Mouse (Mus musculus) adrenal gland, postnatal 4 days (tissue): Measurements from ENCODE around the gene Ptbp1. TPM values are rescaled to one million over a fixed set of nuclear protein-coding genes. Genes with fewer than 3 reads are reported as not detected.

ENCODE experiments used
- DNase-seq, 2 experiments: peaks; one replicate each; pipeline ENCODE4 v3.0.0; 2021 to 2022; ENCODE audit warnings: low spot score in 2 of 2, mixed read lengths in 2 of 2
- total RNA-seq, 2 experiments: library from RNA; stranded (reverse); gene quantifications; 2 replicates each; pipeline ENCODE4 v1.2.3; 2021

The Ptbp1 gene
- total RNA-seq, 2 experiments from 2014 or later: 344 to 389 TPM

- no peak for DNase-seq
Measured at GRCm38 (mm10) chr10:79832026-79832785, 22.0 kb upstream of the Ptbp1 start.

DNA sequence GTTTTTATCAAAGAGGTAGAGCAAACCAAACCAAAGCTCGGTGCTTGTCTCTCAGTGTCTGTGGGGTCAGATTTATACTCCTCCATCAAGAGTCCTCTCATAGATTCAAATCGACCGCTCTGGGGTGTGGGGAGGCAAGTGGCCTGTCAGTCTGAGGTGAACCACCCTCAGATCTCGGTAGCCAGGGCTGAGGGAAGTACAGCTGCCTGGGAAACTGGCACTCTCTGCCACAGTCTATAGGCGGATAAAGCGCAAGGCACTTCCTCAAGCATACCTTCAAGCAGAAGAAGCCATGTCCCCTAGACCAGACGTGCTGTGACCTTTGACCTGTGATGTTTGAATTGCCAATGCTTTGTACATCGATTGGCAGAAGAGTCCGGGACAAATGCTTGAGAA is 21.4 kb upstream of the Ptbp1 start:
- DNase-seq: no peak

- peak in 1 of 2 experiments; percentile 60 for DNase-seq
Measured at GRCm38 (mm10) chr10:79834769-79835398, 19.3 kb upstream of the Ptbp1 start.

DNA sequence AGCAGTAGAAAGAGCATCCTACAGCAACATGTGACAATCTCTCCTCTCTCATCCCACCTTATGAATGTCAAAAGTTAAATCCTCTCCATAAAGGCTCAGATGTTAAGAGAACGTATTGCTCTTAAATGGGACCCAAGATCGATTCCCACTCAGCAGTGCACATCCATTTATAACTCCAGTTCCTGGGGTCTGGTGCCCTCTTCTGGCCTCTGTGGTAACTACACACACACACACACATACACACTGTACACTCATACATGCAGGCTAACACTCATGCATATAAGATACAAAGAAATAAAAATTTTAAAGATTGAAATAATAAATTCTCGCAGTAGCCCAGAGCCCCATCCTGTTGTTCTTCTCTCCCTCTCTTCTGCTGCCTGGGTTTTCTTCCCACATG is 17.3 kb upstream of the Ptbp1 start:
- no peak for DNase-seq

DNA sequence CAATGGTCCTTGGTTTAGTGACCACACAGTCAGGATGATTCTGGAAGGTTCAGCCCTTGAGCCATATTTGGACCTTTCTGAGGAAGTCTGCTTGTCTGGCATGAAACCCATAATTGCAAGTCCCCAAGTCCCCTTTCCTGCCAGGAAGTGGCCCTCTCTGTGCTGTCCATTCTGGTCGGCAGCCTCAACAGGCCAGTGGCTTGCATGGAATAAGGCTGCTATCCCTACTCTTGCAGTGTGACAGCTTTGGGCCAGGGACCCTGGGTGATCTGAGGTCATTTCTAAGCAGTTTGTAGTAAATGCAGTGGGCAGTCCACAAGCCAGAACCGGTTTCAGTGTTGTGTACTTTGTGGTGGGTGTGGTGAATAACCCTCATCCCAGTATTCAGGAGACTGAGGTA is 16.1 kb upstream of the Ptbp1 start:
- DNase-seq: no peak

- DNase-seq: no peak
Measured at GRCm38 (mm10) chr10:79840091-79840490, 14.1 kb upstream of the Ptbp1 start.

DNA sequence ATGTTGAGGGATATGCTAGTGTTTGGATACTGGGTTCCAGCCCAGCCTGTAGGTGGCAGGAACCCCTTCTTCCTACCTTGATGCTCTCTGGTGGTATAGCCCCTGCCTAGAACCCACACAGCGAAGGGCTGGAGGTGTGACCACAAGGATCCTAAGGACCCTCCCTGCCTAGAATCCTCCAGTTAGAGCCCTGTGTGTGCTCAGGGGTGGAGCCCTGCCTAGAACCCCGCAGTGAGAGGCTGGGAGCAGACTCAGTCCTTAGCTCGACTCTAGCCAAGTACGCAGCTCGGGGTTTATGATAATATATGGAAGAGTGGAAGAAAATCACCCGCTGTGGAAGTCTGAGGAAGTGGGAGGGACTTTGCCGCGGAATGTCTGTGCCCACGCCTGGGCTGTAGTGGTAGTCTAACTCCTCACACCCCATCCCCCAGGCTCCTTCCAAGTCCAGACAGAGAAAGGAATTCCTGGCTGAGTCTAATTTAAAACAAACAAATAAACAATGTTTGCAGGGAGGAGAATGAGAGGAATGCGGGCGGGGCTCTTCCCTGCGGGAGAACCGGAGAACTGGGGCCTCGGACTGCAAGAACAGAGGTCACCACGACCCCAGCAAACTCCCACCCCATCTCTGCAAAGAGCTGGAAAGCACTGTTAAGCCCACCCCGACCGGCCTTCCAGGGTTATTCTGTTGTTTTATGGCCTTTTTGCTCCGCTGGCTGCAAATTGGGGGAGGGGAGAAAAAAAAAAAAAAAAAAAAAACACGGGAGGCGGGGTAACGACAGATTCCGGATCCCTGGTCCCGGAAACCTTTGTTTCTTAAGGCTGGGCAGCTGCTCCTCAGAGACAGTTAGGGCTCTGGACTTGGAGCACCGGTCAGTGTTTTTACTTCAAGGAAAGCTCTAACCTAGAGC is 13.3 kb upstream of the Ptbp1 start:
- DNase-seq: no peak

GRCm38 (mm10) chr10:79842322-79842721 is 11.9 kb upstream of the Ptbp1 start:
- no peak for DNase-seq

DNA sequence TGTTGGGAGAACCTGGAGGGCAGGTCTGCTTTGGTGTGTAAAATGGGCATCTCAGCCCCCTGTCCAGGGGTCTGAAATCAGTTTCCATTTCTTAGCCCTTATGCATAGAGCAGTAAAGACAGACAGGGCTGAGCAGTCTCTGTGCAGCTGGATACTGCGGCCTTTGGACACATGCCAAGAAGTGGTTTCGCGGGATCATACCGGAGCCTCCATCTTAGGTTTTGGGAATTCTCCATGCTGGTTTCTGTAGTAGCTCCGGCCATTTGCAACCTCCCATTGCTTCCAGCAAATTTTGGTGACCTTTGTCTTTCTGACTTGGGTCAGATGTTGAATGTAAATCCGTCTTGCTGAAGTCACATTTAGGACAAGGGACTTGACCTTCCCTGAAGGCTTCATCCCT is 10.8 kb upstream of the Ptbp1 start:
- DNase-seq: no peak

GRCm38 (mm10) chr10:79846553-79846952 is 7.7 kb upstream of the Ptbp1 start:
- no peak for DNase-seq

DNA sequence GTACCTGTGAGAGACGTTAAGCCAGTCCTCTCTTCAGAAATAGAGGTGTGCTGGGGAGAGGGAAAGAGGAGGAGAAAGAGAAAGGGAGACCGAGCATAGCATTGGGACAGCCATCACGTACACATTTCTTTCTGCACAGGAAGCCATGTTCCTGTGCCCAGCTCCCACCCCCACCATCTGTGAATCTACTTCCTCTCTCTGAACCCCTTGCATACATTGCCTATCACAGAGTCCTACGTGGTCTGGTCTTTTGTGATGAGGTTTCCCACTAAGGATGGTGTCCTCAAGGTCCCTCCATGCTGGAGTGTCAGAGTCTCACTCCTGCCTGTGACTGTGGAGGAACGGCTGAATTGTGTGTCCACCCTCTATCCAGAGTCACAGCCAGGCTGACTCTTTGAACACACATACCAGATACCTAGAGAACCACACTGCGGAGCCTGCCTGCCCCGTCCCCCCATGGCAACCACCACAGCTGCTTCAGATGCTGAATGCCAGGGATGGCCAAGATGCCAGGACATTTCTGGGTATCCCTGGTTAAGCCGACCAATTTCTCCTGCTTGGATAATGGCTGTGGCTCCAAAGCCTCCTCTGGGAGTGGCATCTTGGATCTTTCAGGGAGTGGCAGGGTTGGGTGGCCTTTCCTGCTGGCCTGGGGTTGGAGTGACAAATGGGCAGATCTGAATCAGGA is 4.1 kb upstream of the Ptbp1 start:
- no peak for DNase-seq

DNA sequence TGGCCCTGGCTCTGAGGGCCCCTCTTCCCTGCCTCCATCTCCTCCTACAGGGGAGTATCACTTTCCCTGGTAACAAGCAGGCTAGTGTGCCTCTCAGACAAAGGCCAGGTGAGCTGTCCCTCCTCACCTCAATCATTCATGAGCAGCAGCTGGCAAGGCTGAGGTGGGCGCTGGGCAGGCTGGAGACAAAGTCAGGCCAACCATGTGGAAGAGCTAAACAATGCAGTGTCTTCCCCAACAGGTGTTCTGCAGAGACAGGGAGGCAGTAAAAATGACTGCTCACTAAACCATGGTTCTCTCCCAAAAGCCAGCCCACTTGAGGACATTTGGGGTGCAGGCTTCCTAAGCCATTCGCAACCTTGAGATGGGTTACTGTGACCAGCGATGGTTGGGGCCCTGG is 2.6 kb upstream of the Ptbp1 start:
- no peak for DNase-seq

- no peak for DNase-seq
Measured at GRCm38 (mm10) chr10:79852107-79852789, 2.0 kb upstream of the Ptbp1 start.

DNA sequence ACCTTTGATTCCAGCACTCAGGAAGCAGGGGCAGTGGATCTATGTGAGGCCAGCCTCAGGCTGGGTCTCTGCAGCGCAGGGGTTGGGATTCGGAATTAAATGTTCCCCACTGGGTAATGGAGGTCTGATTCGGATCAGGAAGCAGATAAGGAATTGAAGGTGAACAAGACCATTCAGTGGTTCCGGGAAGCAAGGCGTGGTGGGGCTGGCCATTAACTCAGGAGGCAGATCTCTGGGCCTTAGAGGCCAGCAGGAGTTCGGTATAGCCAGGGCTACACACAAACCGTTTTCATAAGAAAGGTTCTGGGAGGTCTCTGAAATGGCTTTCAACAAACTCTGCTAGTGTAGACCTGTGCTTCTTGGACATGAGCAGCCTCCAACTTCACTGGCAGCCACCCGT is 1.4 kb upstream of the Ptbp1 start:
- DNase-seq: no peak

DNA sequence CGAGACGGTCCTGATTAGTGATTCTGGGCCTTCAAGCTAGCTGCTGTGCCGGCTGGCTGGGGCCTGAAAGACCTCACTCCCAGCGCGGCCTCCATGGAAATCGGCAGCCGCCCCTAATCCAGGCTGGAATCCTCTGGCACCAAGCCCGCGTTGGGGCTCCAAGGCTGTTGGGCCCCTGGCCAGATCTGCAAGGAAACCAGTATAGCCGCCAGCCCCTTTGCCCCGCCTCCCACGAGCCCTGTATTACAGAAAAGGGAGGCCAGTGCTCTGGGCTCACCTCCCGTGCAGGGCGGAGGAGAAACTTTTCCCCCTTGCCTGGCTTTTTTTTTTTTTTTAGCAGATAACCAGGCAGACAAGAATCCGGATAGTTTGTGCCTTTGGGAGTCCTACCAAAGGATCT is 835 bp upstream of the Ptbp1 start:
- DNase-seq: peak; percentile 95 to 96

DNA sequence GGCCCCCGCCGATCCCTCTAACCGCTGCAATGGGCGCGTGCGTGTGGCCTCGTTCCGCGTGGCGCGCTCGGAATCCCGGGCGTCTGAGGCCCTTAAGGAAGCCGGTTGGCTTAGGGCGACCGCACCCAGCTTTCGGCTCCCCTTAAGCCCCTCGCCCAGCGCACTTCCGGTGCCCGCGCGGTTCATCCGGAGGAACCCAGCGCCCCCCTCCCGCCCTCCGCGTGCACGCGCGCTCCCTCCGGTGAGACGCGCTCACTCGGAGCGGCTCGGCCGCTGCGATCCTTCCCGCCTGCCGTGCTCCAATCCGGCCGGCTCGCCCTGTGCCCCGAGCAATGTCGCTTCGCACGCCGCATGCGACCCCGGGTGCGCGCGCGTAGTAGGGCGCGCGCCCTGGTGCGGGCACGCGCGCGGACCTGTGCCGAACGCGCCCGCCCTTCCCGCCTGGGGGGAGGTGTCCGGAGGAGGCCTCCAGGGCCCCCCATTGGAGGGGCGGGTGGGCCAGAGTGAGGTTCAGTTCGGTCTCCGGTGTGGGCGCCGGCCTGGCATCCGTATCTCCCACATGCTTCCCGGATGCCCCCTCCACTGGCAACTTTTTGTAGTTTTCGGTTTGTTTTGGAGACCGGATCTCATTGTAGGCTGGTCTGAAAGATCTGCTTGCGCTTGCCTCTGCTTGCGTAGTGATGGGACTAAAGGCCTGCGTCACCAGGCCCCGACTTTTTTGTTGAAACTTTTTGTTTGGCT is 744 bp downstream of the Ptbp1 start:
- no peak for DNase-seq

DNA sequence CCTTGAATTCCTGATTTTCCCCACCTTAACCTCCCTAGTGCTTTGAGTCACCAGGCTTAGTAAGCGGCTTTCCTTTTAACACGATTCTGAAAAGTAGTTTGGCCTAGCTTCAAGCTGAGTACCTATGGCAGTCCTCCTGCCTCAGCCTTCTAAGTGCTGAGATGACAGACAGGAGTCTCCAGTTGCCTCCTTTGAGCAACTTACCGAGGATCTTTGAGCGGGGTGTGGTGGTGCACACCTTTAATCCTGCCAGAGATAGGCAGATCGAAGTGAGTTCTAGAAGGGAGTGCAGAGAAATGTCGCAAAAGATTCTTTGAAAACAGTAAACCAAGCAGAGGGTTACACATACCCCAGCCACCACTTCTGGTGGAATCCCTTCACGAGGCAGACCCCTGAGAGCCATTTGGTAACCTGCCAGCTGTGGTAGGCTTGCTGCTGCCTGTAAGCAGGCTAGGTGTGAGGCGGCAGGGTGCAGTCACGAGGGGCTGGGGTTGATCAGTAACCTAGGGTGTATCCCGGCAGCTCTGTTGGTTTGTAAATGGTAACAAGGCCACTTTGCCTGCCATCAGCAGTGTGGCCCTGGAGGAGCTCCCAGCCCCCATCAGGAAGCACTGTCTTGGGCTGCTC is 1.4 kb downstream of the Ptbp1 start:
- no peak for DNase-seq

- no peak for DNase-seq
Measured at GRCm38 (mm10) chr10:79856280-79856679, 2.1 kb downstream of the Ptbp1 start.

GRCm38 (mm10) chr10:79856704-79857451 is 2.7 kb downstream of the Ptbp1 start:
- no peak for DNase-seq
